Mouse (Mus musculus) heart, embryonic 14.5 days (tissue): ENCODE measurements around the gene Gm49396. TPM values are rescaled to one million over a fixed set of nuclear protein-coding genes. Genes with fewer than 3 reads are reported as not detected.
A peak's percentile ranks its signal among the peaks of the same experiment; 100 is the strongest.

ENCODE experiments used
- ATAC-seq: fragments of 200-750 bp; cut with Nextera tagmentation; 2 replicates; pipeline ENCODE4 v1.8.0; 2017; ENCODE audit warnings: low read depth, moderate TSS enrichment; ENCODE audit not compliant: insufficient number of reproducible peaks, insufficient read depth, low FRiP score
- H3K27ac ChIP-seq, 2 experiments: fragments of 200-500 bp in 1 of 2; fragments of 300-500 bp in 1 of 2; sonication (generic) in 1 of 2; replicated peaks in 1 of 2; 2 replicates each; pipeline ENCODE4 v1.5.1; 2012 to 2014; ENCODE audit warnings: low read depth in 2 of 2, low read length in 2 of 2, control low read depth in 1 of 2, mild to moderate bottlenecking in 1 of 2, mixed read lengths in 1 of 2; ENCODE audit not compliant: control insufficient read depth in 1 of 2, insufficient read depth in 1 of 2
- H3K27me3 ChIP-seq: fragments of 300-500 bp; sonication (generic); 2 replicates; pipeline ENCODE4 v1.6.1; 2014; ENCODE audit warnings: mild to moderate bottlenecking, low read length, control low read depth; ENCODE audit not compliant: control insufficient read depth, insufficient read depth
- H3K36me3 ChIP-seq: fragments of 300-500 bp; sonication (generic); 2 replicates; pipeline ENCODE4 v1.6.1; 2014; ENCODE audit warnings: mild to moderate bottlenecking, control low read depth, low read length, mixed read lengths; ENCODE audit not compliant: control insufficient read depth, insufficient read depth
- H3K4me1 ChIP-seq, 2 experiments: fragments of 200-500 bp in 1 of 2; fragments of 300-500 bp in 1 of 2; sonication (generic) in 1 of 2; 2 replicates each; pipeline ENCODE4 v1.6.1; 2012 to 2014; ENCODE audit warnings: low read length in 2 of 2, control low read depth in 1 of 2, mixed read lengths in 1 of 2; ENCODE audit not compliant: control insufficient read depth in 2 of 2, insufficient read depth in 2 of 2
- H3K4me2 ChIP-seq: fragments of 300-500 bp; sonication (generic); 2 replicates; pipeline ENCODE4 v1.6.1; 2014; ENCODE audit warnings: mild to moderate bottlenecking, low read length
- H3K4me3 ChIP-seq, 2 experiments: fragments of 200-500 bp in 1 of 2; fragments of 300-500 bp in 1 of 2; sonication (generic) in 1 of 2; 2 replicates each; pipeline ENCODE4 v1.5.1; 2012 to 2014; ENCODE audit warnings: low read length in 2 of 2, mild to moderate bottlenecking in 2 of 2, control low read depth in 1 of 2, low read depth in 1 of 2, moderate library complexity in 1 of 2; ENCODE audit not compliant: control insufficient read depth in 1 of 2, insufficient read depth in 1 of 2
- H3K9ac ChIP-seq: fragments of 300-500 bp; sonication (generic); 2 replicates; pipeline ENCODE4 v1.6.1; 2014; ENCODE audit warnings: mild to moderate bottlenecking, low read length
- H3K9me3 ChIP-seq: fragments of 300-500 bp; sonication (generic); 2 replicates; pipeline ENCODE4 v1.6.1; 2016; ENCODE audit warnings: low read length, control low read depth; ENCODE audit not compliant: control insufficient read depth
- WGBS: fragments of 180-500 bp; shearing (Covaris S2); extraction: QIAGEN DNeasy Blood & Tissue Kit; methylation state at CpG from one replicate; pipeline ENCODE4 v1.1.7; 2014; 5-methylcytosine and 5-hydroxymethylcytosine counted together
- polyA plus RNA-seq: library from polyadenylated mRNA; unstranded; fragments of >200 nt; fragmentation: Nextera tagmentation; extraction: Ambion mirVana; gene quantifications from 2 replicates; pipeline ENCODE4 v1.2.1, GENCODE M21; 2014

Gm49396 gene
- polyA plus RNA-seq: 5.0 and 5.3 TPM in 2 replicates

GRCm38 (mm10) chr7:30563117-30563905 lies at the start of gene Gm49396, which contains the start of the genes U2af1l4 and Psenen:
Gm49396 (plus strand) TSS chr7:30563344.
U2af1l4 (plus strand) TSS chr7:30563301.
Psenen (minus strand) TSS chr7:30563627.
- Histone ChIP-seq H3K36me3 (peaks cover 42% of the 10 kb centered on the region), H3K4me1 (peaks cover 5 to 11% of the 10 kb centered on the region in 2 experiments), H3K9ac (peak within 1 kb of the TSS; percentile 90), H3K4me3 (peak within 1 kb of the TSS; percentile 79 to 80), H3K4me2 (peak within 1 kb of the TSS; percentile 88), H3K27me3 (no peaks in the 10 kb centered on the region), H3K9me3 (no peaks in the 10 kb centered on the region), H3K27ac (peak within 1 kb of the TSS; percentile 95 to 98)
- WGBS: under 1% methylated on average over 45 of the region's 45 CpGs
- ATAC-seq: peak; percentile 89

GRCm38 (mm10) chr7:30515003-30515760 lies 48.0 kb upstream of the Gm49396 start:
- H3K4me1 ChIP-seq: no peaks in the 10 kb centered on the region
- peaks cover 14% of the 10 kb centered on the region; the same call in 1 of the 2 replicates for H3K27me3 ChIP-seq
- WGBS: 49% methylated on average over 24 of the region's 24 CpGs
- no peak overlapping the region for H3K4me2 ChIP-seq
- no peaks in the 10 kb centered on the region for H3K36me3 ChIP-seq
- no peak overlapping the region for H3K9ac ChIP-seq
- no peak overlapping the region for H3K4me3 ChIP-seq
- H3K27ac ChIP-seq: no peak overlapping the region
- no peaks in the 10 kb centered on the region for H3K9me3 ChIP-seq
- ATAC-seq: no peak

DNA sequence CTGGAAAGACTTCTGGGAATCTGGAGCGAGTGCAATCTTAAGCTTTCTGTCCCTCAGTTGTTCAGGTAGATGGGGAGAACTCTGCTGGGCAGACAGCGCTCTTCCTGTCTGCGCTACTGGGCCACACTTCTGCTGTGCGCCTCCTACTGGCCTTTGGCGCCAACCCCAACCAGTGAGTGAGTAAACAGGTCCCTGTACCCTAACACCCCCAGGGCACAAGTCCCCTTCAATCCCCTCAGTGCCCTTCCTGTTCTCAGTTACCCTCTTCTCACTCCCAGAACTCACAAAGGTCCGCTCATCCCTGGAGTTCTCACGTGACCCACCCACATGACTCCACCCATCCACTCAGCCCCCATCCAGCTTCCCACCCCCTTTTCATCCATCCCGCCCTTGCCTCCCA lies 44.8 kb upstream of the Gm49396 start:
- Histone ChIP-seq H3K36me3 (no peaks in the 10 kb centered on the region), H3K27ac (no peak overlapping the region), H3K4me1 (no peaks in the 10 kb centered on the region), H3K4me2 (no peak overlapping the region), H3K9me3 (no peaks in the 10 kb centered on the region), H3K4me3 (no peak overlapping the region), H3K9ac (no peak overlapping the region), H3K27me3 (peaks cover 14% of the 10 kb centered on the region; the same call in 1 of the 2 replicates)
- 36% methylated on average over 8 of the region's 8 CpGs for WGBS
- ATAC-seq: no peak

DNA sequence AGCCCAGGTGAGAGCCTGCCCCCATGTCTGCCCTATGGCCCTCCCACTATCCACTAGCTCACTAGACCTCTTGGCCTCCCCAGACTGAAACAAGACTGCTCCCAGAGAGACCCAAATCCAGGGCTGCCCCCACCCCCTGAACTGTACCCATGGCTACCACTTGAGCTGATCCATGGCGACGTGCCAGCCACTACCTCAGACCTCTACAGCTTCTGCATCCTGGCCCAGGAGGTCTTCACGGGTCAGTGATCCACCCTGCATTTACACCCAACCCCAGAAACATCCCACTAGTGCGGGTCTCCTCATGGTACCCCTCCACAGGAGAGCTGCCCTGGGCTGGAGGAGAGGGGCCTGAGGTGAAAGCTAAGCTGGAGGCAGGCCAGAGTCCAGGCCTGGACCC lies 42.7 kb upstream of the Gm49396 start:
- no peak for ATAC-seq
- H3K9ac ChIP-seq: no peak overlapping the region
- no peaks in the 10 kb centered on the region for H3K4me1 ChIP-seq
- H3K36me3 ChIP-seq: peaks cover 19% of the 10 kb centered on the region
- no peaks in the 10 kb centered on the region for H3K9me3 ChIP-seq
- H3K4me2 ChIP-seq: no peak overlapping the region
- 75% methylated on average over 4 of the region's 4 CpGs for WGBS
- no peak overlapping the region for H3K27ac ChIP-seq
- no peak overlapping the region for H3K4me3 ChIP-seq
- peaks cover 3% of the 10 kb centered on the region; the same call in 1 of the 2 replicates for H3K27me3 ChIP-seq

GRCm38 (mm10) chr7:30520856-30521255 lies 42.3 kb upstream of the Gm49396 start:
- Histone ChIP-seq H3K4me3 (no peak overlapping the region), H3K27me3 (no peaks in the 10 kb centered on the region; the same call in 1 of the 2 replicates), H3K27ac (no peak overlapping the region), H3K4me2 (no peak overlapping the region), H3K4me1 (no peaks in the 10 kb centered on the region), H3K36me3 (peaks cover 24% of the 10 kb centered on the region), H3K9me3 (no peaks in the 10 kb centered on the region), H3K9ac (no peak overlapping the region)
- no peak for ATAC-seq
- 77% methylated on average over 5 of the region's 5 CpGs for WGBS

GRCm38 (mm10) chr7:30522871-30523270 lies 40.3 kb upstream of the Gm49396 start:
- Histone ChIP-seq H3K4me1 (no peaks in the 10 kb centered on the region), H3K27ac (no peak overlapping the region), H3K27me3 (peaks cover under 1% of the 10 kb centered on the region; the same call in 1 of the 2 replicates), H3K4me2 (no peak overlapping the region), H3K36me3 (peaks cover 43% of the 10 kb centered on the region), H3K9me3 (no peaks in the 10 kb centered on the region), H3K9ac (no peak overlapping the region), H3K4me3 (no peak overlapping the region)
- 87% methylated on average over 10 of the region's 10 CpGs for WGBS
- ATAC-seq: no peak

DNA sequence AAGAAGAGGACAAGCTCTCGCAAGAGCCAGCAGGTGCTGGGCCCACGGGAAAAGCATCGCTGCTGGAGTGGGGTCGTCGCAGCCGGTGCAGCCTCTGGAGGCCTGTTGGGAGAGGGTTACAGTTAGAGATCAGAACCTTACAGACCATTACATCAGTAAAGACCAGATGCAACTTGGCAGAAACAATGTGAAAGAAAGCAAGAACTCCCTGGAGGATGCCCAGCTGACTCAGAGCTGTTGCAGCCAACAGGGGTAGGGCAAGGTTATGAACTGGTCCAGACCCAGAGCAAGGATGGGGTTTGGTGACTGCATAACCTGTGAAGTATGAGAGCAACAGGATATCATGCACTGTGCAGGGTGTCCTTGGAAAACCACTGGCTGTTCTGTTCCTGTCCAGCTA lies 38.7 kb upstream of the Gm49396 start:
- Histone ChIP-seq H3K9ac (no peak overlapping the region), H3K9me3 (no peaks in the 10 kb centered on the region), H3K27me3 (0 out of 2 replicates have a peak, but pooled peaks cover 3% of the 10 kb centered on the region), H3K36me3 (peaks cover 59% of the 10 kb centered on the region), H3K4me1 (no peaks in the 10 kb centered on the region), H3K4me2 (no peak overlapping the region), H3K4me3 (no peak overlapping the region), H3K27ac (no peak overlapping the region)
- ATAC-seq: no peak
- 81% methylated on average over 6 of the region's 6 CpGs for WGBS
